Mouse (Mus musculus) heart, postnatal 10 days (tissue): ENCODE measurements at regions not wholly inside any gene's neighbourhood (a gene's known extent, or its start where the extent isn't known, plus 50 kb on each side); places are given as distances from the start of the nearest gene placed in this dataset.
A peak's percentile ranks its signal among the peaks of the same experiment; 100 is the strongest.

Experiments used
- DNase-seq, 2 experiments: peaks; one replicate each; pipeline ENCODE4 v3.0.0; 2021
- intact Hi-C: fragments of 180-260 bp; cut with DNase I; formaldehyde crosslinking; loops from one replicate; pipeline ENCODE4 v1.15.1; 2025

- intact Hi-C loops: no loop called here
- DNase-seq: no peak
These were observed 136.5 kb downstream of the Barhl2 start for GRCm38 (mm10) chr5:106321426-106321825.

- no peak for DNase-seq
- intact Hi-C loops: no loop called here
These were observed 136.9 kb downstream of the Barhl2 start for GRCm38 (mm10) chr5:106321023-106321422.

GRCm38 (mm10) chr5:106320039-106320438 lies 137.9 kb downstream of the Barhl2 start:
- DNase-seq: no peak
- intact Hi-C loops: no loop called here

- intact Hi-C loops: no loop called here
- DNase-seq: no peak
These were observed 139.7 kb downstream of the Barhl2 start for GRCm38 (mm10) chr5:106318246-106318645.

- DNase-seq: no peak
- intact Hi-C loops: no loop called here
These were observed 144.1 kb downstream of the Barhl2 start for GRCm38 (mm10) chr5:106313874-106314273.

DNA sequence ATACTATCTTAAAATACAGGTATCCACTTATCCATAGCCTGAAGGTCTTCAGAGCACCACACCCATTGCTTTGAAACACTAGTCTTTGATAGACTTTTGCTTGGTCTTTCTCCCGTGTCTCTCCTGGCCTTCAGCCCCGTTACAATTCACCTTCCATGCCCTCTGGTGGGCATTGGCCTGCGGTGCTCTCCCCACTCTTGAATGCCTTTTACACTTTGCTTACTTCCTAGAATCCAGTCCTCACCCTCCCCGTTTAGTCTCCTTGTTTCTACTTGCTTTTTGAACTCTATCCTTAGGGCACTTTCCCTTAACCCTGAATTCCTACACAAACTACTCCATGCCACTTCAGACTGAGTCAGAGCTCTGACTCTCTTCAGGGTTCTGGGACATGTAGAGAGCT lies 156.6 kb downstream of the Barhl2 start:
- intact Hi-C loops: no loop called here
- no peak for DNase-seq

DNA sequence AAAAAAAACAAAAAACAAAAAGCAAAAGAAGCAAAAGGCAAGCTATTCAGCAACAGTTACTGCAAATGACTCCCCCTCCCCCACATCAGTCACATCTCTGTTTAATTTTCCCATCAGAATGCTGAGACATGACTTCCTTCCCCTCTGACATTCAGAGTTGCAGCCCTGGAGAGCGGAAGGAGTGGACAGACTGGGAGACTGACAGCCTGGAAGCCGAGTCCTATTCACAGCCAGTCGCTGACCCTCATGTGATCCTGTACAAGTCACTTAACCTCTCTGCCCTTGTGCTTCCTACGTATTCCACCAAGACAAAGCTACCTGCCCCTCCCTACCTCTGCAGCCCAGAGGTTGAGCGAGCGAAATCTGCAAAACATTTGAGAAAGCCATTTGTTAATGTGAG lies 161.2 kb downstream of the Barhl2 start:
- DNase-seq: no peak
- intact Hi-C loops: no loop called here

DNA sequence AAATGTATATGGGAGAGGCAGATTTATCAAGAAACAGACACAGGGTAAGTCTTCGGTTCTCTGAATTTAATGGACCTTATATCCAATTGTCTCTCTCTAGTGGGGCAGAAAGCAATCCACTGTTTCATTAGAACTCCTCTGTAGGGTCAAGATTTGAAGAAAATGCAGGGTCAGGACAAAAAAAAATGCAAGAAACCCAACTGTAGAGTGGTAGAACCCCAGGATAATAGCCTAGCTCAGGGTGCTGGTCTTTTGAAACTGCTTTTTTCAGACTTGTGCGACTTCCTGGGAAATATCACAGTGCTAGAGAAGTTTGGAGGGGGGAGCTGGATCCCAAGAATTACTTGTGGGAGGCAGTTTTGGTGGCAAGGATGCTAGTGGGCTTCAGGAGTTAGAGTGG lies 162.0 kb downstream of the Barhl2 start:
- intact Hi-C loops: no loop called here
- no peak for DNase-seq

DNA sequence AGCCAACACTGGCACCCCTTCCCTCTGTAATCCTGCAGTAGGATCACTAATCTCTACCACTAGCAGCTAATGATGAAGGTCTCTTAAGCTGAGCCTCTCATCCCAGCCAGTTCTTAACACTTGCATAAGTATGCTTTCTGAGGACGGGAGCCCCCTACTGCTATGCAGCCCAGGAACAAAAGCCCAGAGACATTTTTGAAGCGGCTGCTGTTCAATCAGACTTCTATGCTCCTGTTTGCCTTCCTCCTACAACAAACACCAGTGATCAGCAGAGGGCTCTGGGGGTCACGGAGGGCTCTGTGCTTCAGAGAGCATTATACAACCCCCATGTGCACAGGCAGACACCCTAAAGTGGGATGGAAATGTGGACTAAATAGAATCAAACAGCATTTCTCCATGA lies 162.4 kb downstream of the Barhl2 start:
- intact Hi-C loops: no loop called here
- DNase-seq: no peak

- no peak for DNase-seq
- intact Hi-C loops: no loop called here
These were observed 165.4 kb downstream of the Barhl2 start for GRCm38 (mm10) chr5:106292387-106293229.

DNA sequence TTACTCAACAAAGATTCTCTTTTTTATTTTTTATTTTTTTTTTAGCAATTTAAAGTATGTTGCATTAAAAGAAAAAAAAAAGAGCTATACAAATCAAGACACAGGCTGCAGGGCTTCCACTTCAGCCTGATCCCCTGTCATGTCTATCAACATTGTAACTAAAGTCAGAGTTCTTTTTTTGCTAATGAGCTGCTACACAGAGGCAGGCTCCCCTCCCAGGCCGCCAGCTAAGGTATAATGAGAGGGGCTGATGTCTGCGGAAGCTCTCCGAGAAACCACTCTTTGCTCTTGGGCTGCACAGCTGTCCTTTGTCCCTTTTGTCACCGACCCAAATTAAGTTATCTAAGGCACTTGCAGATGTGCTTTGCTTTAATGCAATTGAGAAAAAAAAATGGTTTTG lies 172.8 kb downstream of the Barhl2 start:
- DNase-seq: no peak
- intact Hi-C loops: no loop called here

GRCm38 (mm10) chr5:106284731-106285130 lies 173.2 kb downstream of the Barhl2 start:
- DNase-seq: no peak
- intact Hi-C loops: no loop called here

DNA sequence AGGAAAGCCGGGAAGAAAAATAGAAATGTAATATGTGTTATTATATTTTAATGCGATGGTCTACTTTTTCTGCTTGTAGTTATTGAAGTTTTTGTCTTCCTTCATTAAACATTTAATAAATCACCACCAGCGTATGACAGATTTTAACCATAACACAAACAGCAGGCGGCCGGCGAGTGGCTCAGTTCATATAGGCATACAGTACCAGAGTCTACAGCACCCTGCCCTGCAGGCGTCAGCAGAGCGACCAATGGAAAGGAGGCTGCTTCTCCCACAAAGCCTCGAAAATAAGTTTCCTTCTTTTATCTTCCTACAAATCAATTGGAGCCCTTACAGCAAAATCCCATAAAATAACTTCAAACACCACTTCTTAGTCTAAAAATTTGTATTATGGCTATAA lies 175.3 kb downstream of the Barhl2 start:
- no peak for DNase-seq
- intact Hi-C loops: no loop called here

GRCm38 (mm10) chr5:106277786-106278185 lies 180.2 kb downstream of the Barhl2 start:
- DNase-seq: no peak
- intact Hi-C loops: no loop called here

- intact Hi-C loops: no loop called here
These were observed 180.7 kb downstream of the Barhl2 start for GRCm38 (mm10) chr5:106277231-106277630.

GRCm38 (mm10) chr5:106276186-106276585 lies 181.8 kb downstream of the Barhl2 start:
- no peak for DNase-seq
- intact Hi-C loops: no loop called here

More at GRCm38 (mm10) chr5:106277231-106277630, 180.7 kb downstream of the Barhl2 start:
- no peak for DNase-seq

DNA sequence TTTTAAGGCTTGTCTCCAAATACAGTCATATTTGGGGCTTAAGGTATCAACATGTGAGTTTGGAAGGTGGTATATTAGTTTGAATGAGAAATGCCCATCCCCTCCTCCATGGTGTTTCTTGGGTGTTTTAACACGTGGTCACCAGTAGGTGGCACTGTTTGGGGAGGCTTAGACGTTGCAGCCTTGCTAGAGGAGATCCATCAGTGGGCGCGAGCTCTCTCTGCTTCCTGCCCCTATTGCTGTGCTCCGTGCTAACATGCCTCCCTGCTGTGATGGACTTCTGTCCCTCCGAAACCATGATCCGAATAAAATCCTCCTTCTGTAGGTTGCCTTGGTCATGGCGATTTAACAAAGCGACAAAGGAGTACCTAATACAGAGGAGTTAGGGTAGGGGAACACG lies 183.3 kb downstream of the Barhl2 start:
- intact Hi-C loops: no loop called here
- peak in 1 of 2 experiments; percentile 6 for DNase-seq

GRCm38 (mm10) chr5:106264536-106264935 lies 193.4 kb downstream of the Barhl2 start:
- DNase-seq: no peak
- intact Hi-C loops: no loop called here

GRCm38 (mm10) chr5:106257179-106257578 lies 200.8 kb downstream of the Barhl2 start:
- peak in 1 of 2 experiments; percentile 2 for DNase-seq

DNA sequence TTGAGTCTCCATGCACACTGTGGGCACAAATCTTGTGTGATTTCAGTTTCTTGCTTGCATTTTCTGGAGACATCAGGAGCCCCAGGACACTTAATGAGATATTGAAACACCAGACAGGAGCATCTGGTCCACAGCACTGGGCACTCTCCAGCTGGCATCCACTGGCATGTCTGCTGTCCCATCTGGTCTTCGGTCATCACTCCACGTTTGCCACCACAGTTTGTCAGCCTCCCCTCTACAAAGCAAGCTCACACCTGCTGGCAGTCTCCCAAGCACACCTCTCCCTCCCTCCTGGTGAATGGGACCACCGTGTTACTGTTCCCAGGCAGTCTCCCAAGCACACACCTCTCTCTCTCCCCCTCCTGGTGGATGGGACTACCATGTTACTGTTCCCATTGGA lies 228.8 kb downstream of the Barhl2 start:
- intact Hi-C loops: no loop called here
- DNase-seq: no peak

More at GRCm38 (mm10) chr5:106257179-106257578, 200.8 kb downstream of the Barhl2 start:
- intact Hi-C loops: no loop called here

DNA sequence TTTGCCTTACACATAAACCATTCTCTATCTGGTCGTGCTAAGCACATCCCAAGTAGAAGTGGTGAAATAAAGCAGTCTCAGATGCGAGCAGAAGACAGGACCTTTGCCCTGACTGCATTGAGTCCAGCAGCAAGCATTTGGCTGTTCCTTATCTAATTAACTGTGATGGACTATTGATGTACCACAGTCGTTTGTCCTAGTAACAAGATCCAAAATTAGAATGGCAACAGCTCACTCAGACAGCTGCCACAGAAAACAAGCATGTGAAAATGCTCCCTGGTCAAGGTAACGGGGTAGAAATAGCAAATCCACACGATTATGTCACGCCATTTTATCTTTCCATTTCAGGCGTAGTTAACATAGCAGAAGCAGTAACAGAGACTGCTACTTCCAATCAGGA lies 233.8 kb downstream of the Barhl2 start:
- peak; percentile 3 to 16 for DNase-seq

DNA sequence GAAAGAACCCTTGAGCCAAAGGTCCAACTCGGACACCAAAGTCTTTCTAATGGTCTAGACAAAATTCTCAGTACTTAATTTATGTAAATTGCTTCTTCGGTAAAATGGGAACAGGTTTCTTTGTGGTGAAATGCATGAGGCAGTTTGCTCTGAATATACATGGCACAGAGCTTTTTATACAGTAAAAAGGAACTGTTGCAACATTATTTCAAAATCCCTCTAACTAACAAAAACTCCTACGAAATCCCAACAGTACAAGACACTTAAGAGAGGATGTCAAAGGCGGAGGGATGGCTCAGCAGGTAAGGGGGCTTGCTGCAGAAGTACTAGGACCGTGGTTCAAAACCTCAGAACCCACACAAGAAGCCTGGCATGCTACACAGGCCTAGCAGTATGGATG lies 248.4 kb downstream of the Barhl2 start:
- no peak for DNase-seq
- intact Hi-C loops: no loop called here

More for the DNA sequence above, 233.8 kb downstream of the Barhl2 start:
- intact Hi-C loops: no loop called here

DNA sequence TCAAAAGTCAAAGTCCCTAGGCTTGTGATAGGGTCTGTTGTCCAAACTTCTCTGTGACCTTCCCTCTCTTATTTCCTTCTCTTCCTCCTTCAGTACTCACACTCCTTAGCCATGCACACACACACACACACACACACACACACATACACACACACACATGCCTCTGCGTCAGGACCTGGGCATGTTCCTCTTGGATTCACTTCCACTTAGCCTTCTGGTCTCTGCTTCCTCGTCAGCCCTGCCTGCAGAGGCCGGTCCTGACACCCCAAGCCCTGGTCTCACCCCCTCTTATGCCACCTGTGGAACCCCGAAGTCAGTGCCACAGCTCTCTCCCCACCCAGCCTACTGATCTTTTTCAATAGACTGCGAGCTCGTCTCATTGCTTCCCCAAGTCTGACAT lies 250.3 kb downstream of the Barhl2 start:
- no peak for DNase-seq
- intact Hi-C loops: no loop called here
